Mouse (Mus musculus) hindbrain, postnatal 0 days (tissue): ENCODE results near the gene Tmem219. TPM values are rescaled to one million over a fixed set of nuclear protein-coding genes. Genes with fewer than 3 reads are reported as not detected.

Experiments used
- ATAC-seq: fragments of 200-750 bp; cut with Nextera tagmentation; 2 replicates; pipeline ENCODE4 v1.8.0; 2017; ENCODE audit warnings: mild to moderate bottlenecking, moderate TSS enrichment, moderate library complexity
- DNase-seq: peaks from one replicate; pipeline ENCODE4 v3.0.0-alpha.2; 2015; ENCODE audit warnings: low spot score
- H3K27ac ChIP-seq: fragments of 300-500 bp; sonication (generic); 2 replicates; pipeline ENCODE4 v1.5.1; 2014; ENCODE audit warnings: mild to moderate bottlenecking
- H3K27me3 ChIP-seq: fragments of 300-500 bp; sonication (generic); 2 replicates; pipeline ENCODE4 v1.6.1; 2014; ENCODE audit warnings: low read length, mixed read lengths; ENCODE audit not compliant: insufficient read depth
- H3K36me3 ChIP-seq: fragments of 300-500 bp; sonication (generic); 2 replicates; pipeline ENCODE4 v1.6.1; 2014; ENCODE audit warnings: low read length, mixed read lengths; ENCODE audit not compliant: insufficient read depth
- H3K4me1 ChIP-seq: fragments of 300-500 bp; sonication (generic); 2 replicates; pipeline ENCODE4 v1.6.1; 2014; ENCODE audit warnings: antibody characterized with exemption, low read length, mixed read lengths; ENCODE audit not compliant: insufficient read depth
- H3K4me2 ChIP-seq: fragments of 300-500 bp; sonication (generic); 2 replicates; pipeline ENCODE4 v1.6.1; 2014; ENCODE audit warnings: low read depth, mild to moderate bottlenecking, low read length, moderate library complexity, mixed read lengths
- H3K4me3 ChIP-seq: fragments of 300-500 bp; sonication (generic); 2 replicates; pipeline ENCODE4 v1.5.1; 2014; ENCODE audit warnings: low read length
- H3K9ac ChIP-seq: fragments of 300-500 bp; sonication (generic); replicated peaks from 2 replicates; pipeline ENCODE4 v1.6.1; 2014; ENCODE audit warnings: mild to moderate bottlenecking, low read length, moderate library complexity, mixed read lengths
- H3K9me3 ChIP-seq: fragments of 300-500 bp; sonication (generic); 2 replicates; pipeline ENCODE4 v1.6.1; 2016; ENCODE audit warnings: low read length, mixed read lengths
- CTCF ChIP-seq: IDR thresholded peaks from 2 replicates; pipeline ENCODE4 v1.5.1; 2016; ENCODE audit warnings: antibody characterized with exemption, control low read depth, low read depth
- WGBS: fragments of 180-500 bp; shearing (Covaris S2); extraction: QIAGEN DNeasy Blood & Tissue Kit; methylation state at CpG from one replicate; pipeline ENCODE4 v1.1.7; 2014; 5-methylcytosine and 5-hydroxymethylcytosine counted together
- polyA plus RNA-seq: library from polyadenylated mRNA; unstranded; fragments of >200 nt; fragmentation: Nextera tagmentation; extraction: Ambion mirVana; gene quantifications from 2 replicates; pipeline ENCODE4 v1.2.1, GENCODE M21; 2015
- total RNA-seq: library from RNA; depleted of rRNA; stranded (reverse); fragments of >200 nt; gene quantifications from 2 replicates; pipeline ENCODE4 v1.2.3, GENCODE M21; 2014; rRNA removed

Gene Tmem219
- total and polyA plus RNA-seq, 2 experiments from 2014 or later, result 39.1 to 47.0 TPM

DNA sequence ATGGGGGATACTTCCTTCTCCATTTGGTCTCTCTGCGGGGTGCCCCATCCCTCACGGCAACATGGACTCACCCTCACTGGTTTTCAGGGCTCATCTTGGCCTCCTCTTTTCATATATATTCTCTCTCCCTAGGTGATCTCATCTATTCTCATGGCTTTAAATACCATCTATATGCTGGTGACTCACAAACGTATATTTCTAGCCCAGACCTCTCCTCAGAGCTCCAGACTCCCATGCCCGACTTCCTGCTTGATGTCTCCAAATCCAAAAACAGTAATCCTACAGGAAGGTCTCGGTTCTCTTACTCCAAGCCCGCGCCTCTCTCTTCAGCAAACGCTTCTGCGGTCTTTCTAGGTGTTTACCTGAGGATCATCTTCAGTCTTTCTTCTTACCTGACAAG is 79.4 kb downstream of the Tmem219 start:
- DNase-seq, result no peak
- ATAC-seq, result no peak

More for the DNA sequence above, 79.4 kb downstream of the Tmem219 start:
- H3K4me3 ChIP-seq, result no peak overlapping the region
- no peaks in the 10 kb centered on the region for H3K9me3 ChIP-seq
- H3K4me1 ChIP-seq, result 0 out of 2 replicates have a peak, but pooled peaks cover 4% of the 10 kb centered on the region
- H3K27me3 ChIP-seq, result no peaks in the 10 kb centered on the region
- TF ChIP-seq CTCF, result no peak
- H3K27ac ChIP-seq, result no peak overlapping the region
- 79% methylated on average over 9 of the region's 9 CpGs for WGBS
- H3K9ac ChIP-seq, result no peak overlapping the region
- H3K36me3 ChIP-seq, result no peaks in the 10 kb centered on the region
- H3K4me2 ChIP-seq, result no peak overlapping the region

Other genes starting within 250 kb of the Tmem219 start
Only the 30 nearest of the 31 such genes appear.
- 67.1 and 122 TPM in 2 replicates for gene Bola2, start 227.5 kb downstream of the Tmem219 start, total RNA-seq
- gene Bola2, start 227.5 kb downstream of the Tmem219 start, polyA plus RNA-seq, result 164 and 172 TPM in 2 replicates
- gene Slx1b, start 227.1 kb downstream of the Tmem219 start, total RNA-seq, result 17.0 and 17.6 TPM in 2 replicates
- gene Slx1b, start 227.1 kb downstream of the Tmem219 start, polyA plus RNA-seq, result 8.6 and 9.3 TPM in 2 replicates
- 113 and 150 TPM in 2 replicates for gene Coro1a, start 215.1 kb downstream of the Tmem219 start, total RNA-seq
- 88.1 and 93.7 TPM in 2 replicates for gene Coro1a, start 215.1 kb downstream of the Tmem219 start, polyA plus RNA-seq
- gene Mapk3, start 163.3 kb downstream of the Tmem219 start, total RNA-seq, result 109 and 132 TPM in 2 replicates
- gene Mapk3, start 163.3 kb downstream of the Tmem219 start, polyA plus RNA-seq, result 99.9 and 107 TPM in 2 replicates
- 0.43 and 3.4 TPM in 2 replicates for gene Gdpd3, start 156.6 kb downstream of the Tmem219 start, total RNA-seq
- 0.92 and 0.99 TPM in 2 replicates for gene Gdpd3, start 156.6 kb downstream of the Tmem219 start, polyA plus RNA-seq
- gene Ypel3, start 146.0 kb downstream of the Tmem219 start, total RNA-seq, result 163 and 240 TPM in 2 replicates
- 239 and 242 TPM in 2 replicates for gene Ypel3, start 146.0 kb downstream of the Tmem219 start, polyA plus RNA-seq
- 0.16 and 2.1 TPM in 2 replicates for gene Tbx6, start 141.4 kb downstream of the Tmem219 start, total RNA-seq
- gene Tbx6, start 141.4 kb downstream of the Tmem219 start, polyA plus RNA-seq, result 0.26 and 0.29 TPM in 2 replicates
- 126 and 199 TPM in 2 replicates for gene Ppp4c, start 130.4 kb downstream of the Tmem219 start, total RNA-seq
- gene Ppp4c, start 130.4 kb downstream of the Tmem219 start, polyA plus RNA-seq, result 142 and 143 TPM in 2 replicates
- 40.1 and 44.8 TPM in 2 replicates for gene Fam57b, start 125.2 kb downstream of the Tmem219 start, total RNA-seq
- gene Fam57b, start 125.2 kb downstream of the Tmem219 start, polyA plus RNA-seq, result 40.7 and 44.3 TPM in 2 replicates
- gene 4930451I11Rik, start 91.3 kb downstream of the Tmem219 start, total RNA-seq, result not detected in 2 replicates
- gene 4930451I11Rik, start 91.3 kb downstream of the Tmem219 start, polyA plus RNA-seq, result 0.54 TPM in 1 of 2 replicates, not detected in the other
- gene Doc2a, start 75.5 kb downstream of the Tmem219 start, total RNA-seq, result 40.5 and 57.3 TPM in 2 replicates
- 31.3 and 37.6 TPM in 2 replicates for gene Doc2a, start 75.5 kb downstream of the Tmem219 start, polyA plus RNA-seq
- gene Hirip3, start 60.9 kb downstream of the Tmem219 start, total RNA-seq, result 4.3 and 9.4 TPM in 2 replicates
- 20.6 and 21.1 TPM in 2 replicates for gene Hirip3, start 60.9 kb downstream of the Tmem219 start, polyA plus RNA-seq
- 61.0 and 66.9 TPM in 2 replicates for gene Ino80e, start 60.5 kb downstream of the Tmem219 start, total RNA-seq
- 85.2 and 85.5 TPM in 2 replicates for gene Ino80e, start 60.5 kb downstream of the Tmem219 start, polyA plus RNA-seq
- 140 and 143 TPM in 2 replicates for gene Taok2, start 38.2 kb downstream of the Tmem219 start, total RNA-seq
- gene Taok2, start 38.2 kb downstream of the Tmem219 start, polyA plus RNA-seq, result 41.0 and 43.7 TPM in 2 replicates
- 113 and 128 TPM in 2 replicates for gene Kctd13, start 6.0 kb upstream of the Tmem219 start, total RNA-seq
- 124 and 129 TPM in 2 replicates for gene Kctd13, start 6.0 kb upstream of the Tmem219 start, polyA plus RNA-seq
- 35.7 and 58.1 TPM in 2 replicates for gene Asphd1, start 26.7 kb upstream of the Tmem219 start, total RNA-seq
- 15.9 and 16.0 TPM in 2 replicates for gene Asphd1, start 26.7 kb upstream of the Tmem219 start, polyA plus RNA-seq
- gene Sez6l2, start 27.6 kb upstream of the Tmem219 start, total RNA-seq, result 253 and 282 TPM in 2 replicates
- gene Sez6l2, start 27.6 kb upstream of the Tmem219 start, polyA plus RNA-seq, result 58.8 and 66.5 TPM in 2 replicates
- gene Cdipt, start 53.0 kb upstream of the Tmem219 start, total RNA-seq, result 203 and 240 TPM in 2 replicates
- 146 and 150 TPM in 2 replicates for gene Cdipt, start 53.0 kb upstream of the Tmem219 start, polyA plus RNA-seq
- 0.31 TPM in 1 of 2 replicates, not detected in the other for gene Cdiptos, start 53.2 kb upstream of the Tmem219 start, total RNA-seq
- gene Cdiptos, start 53.2 kb upstream of the Tmem219 start, polyA plus RNA-seq, result 0.95 and 1.4 TPM in 2 replicates
- 6.5 and 6.9 TPM in 2 replicates for gene Mvp, start 91.7 kb upstream of the Tmem219 start, total RNA-seq
- 5.5 and 5.8 TPM in 2 replicates for gene Mvp, start 91.7 kb upstream of the Tmem219 start, polyA plus RNA-seq
- 1.2 TPM in 1 of 2 replicates, not detected in the other for gene Pagr1b, start 93.6 kb upstream of the Tmem219 start, total RNA-seq
- 0.49 and 1.5 TPM in 2 replicates for gene Pagr1b, start 93.6 kb upstream of the Tmem219 start, polyA plus RNA-seq
- gene Pagr1a, start 94.4 kb upstream of the Tmem219 start, total RNA-seq, result 11.1 and 30.3 TPM in 2 replicates
- 31.2 and 48.6 TPM in 2 replicates for gene Pagr1a, start 94.4 kb upstream of the Tmem219 start, polyA plus RNA-seq
- 7.1 and 40.2 TPM in 2 replicates for gene Gm42742, start 98.2 kb upstream of the Tmem219 start, total RNA-seq
- 47.7 and 60.2 TPM in 2 replicates for gene Gm42742, start 98.2 kb upstream of the Tmem219 start, polyA plus RNA-seq
- gene Prrt2, start 98.3 kb upstream of the Tmem219 start, total RNA-seq, result 138 and 144 TPM in 2 replicates
- gene Prrt2, start 98.3 kb upstream of the Tmem219 start, polyA plus RNA-seq, result 79.0 and 99.9 TPM in 2 replicates
- 222 and 237 TPM in 2 replicates for gene Maz, start 104.1 kb upstream of the Tmem219 start, total RNA-seq
- gene Maz, start 104.1 kb upstream of the Tmem219 start, polyA plus RNA-seq, result 69.3 and 70.5 TPM in 2 replicates
- gene Kif22, start 119.6 kb upstream of the Tmem219 start, total RNA-seq, result 8.1 and 9.1 TPM in 2 replicates
- gene Kif22, start 119.6 kb upstream of the Tmem219 start, polyA plus RNA-seq, result 24.5 and 29.3 TPM in 2 replicates
- gene Zg16, start 164.4 kb upstream of the Tmem219 start, total RNA-seq, result not detected in 2 replicates
- not detected in 2 replicates for gene Zg16, start 164.4 kb upstream of the Tmem219 start, polyA plus RNA-seq
- 0.68 and 2.3 TPM in 2 replicates for gene AI467606, start 168.4 kb upstream of the Tmem219 start, total RNA-seq
- 1.0 and 1.1 TPM in 2 replicates for gene AI467606, start 168.4 kb upstream of the Tmem219 start, polyA plus RNA-seq
- 1.0 and 2.0 TPM in 2 replicates for gene Qprt, start 199.3 kb upstream of the Tmem219 start, total RNA-seq
- 1.7 and 1.8 TPM in 2 replicates for gene Qprt, start 199.3 kb upstream of the Tmem219 start, polyA plus RNA-seq
- gene Spn, start 214.9 kb upstream of the Tmem219 start, total RNA-seq, result 0.11 and 0.21 TPM in 2 replicates
- gene Spn, start 214.9 kb upstream of the Tmem219 start, polyA plus RNA-seq, result 0.05 and 0.09 TPM in 2 replicates